Mouse (Mus musculus): ENCODE results near the gene Mipol1. TPM values are rescaled to one million over a fixed set of nuclear protein-coding genes. Genes with fewer than 3 reads are reported as not detected.
A peak's percentile ranks its signal among the peaks of the same experiment; 100 is the strongest.

Mipol1 gene
- polyA plus RNA-seq, 1 experiment from 2014 or later: 10.7 TPM

- DNase-seq (no peak), ATAC-seq (ENCODE audit: insufficient read depth) (no peak)
- Histone ChIP-seq H3K4me1 (ENCODE audit: insufficient read depth) (no peaks in the 10 kb centered on the region), H3K4me3 (ENCODE audit: low read depth, low read length) (no peak overlapping the region), H3K36me3 (ENCODE audit: insufficient read depth) (no peaks in the 10 kb centered on the region), H3K9ac (no peak overlapping the region), H3K27ac (ENCODE audit: low read depth) (no peak overlapping the region), H3K27me3 (ENCODE audit: insufficient read depth, low read length) (no peaks in the 10 kb centered on the region), H3K9me3 (ENCODE audit: low read depth, low read length) (no peaks in the 10 kb centered on the region), H3K4me2 (no peak overlapping the region)
- WGBS: 54% methylated on average over 1 of the region's 1 CpGs
- TF ChIP-seq CTCF (IDR thresholded peaks at IDR 0.05; ENCODE audit: low read depth): no peak
These were observed 219.1 kb downstream of the Mipol1 start for GRCm38 (mm10) chr12:57449299-57449698.

DNA sequence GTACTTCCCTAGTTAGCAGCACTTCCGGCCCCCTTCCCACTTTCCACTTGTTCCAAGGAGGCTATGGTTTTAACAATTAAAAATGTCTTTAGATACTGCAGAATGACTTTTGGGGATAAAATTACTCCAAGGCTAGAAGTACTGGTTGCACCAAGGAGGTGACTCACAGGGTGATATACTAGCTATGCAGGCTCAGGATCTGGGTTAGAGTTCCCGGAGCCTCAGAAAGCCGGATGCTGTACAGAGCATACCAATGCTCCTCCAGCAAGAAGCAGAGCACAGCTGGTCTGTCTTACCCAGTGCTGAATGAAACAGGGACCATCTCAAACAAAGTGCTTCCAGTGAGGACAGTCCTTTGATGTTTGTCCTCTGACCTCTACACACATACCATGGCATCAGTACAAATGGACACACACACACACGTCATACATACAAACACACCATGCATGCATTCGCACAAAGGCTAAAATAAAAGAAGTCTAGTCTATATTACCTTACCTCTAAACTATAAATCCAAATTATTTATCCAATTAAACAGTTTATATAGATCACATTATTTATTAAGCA, 219.9 kb downstream of the Mipol1 start:
- no peak for ATAC-seq (ENCODE audit: insufficient read depth)

DNA sequence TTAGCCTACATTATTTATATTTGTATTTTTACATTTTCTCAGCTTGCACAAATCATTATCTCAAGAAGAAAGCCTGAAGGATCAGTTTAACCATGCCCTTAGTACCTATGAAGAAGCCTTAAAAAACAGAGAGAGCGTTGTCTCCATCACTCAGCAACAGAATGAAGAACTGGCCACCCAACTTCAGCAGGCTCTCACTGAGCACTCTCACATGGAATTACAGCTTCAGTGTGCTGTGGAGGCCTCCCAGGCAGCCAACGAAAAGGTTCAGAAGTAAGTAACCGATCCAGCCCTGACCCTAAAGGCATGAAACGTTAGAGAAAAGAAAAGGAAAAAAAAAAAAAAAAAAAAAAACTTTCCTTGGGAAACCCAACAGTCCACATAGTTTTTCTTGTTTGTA, 226.7 kb downstream of the Mipol1 start:
- ATAC-seq (ENCODE audit: insufficient read depth): no peak
- no peak for DNase-seq
- H3K27ac ChIP-seq (ENCODE audit: low read depth): no peak overlapping the region

More for the DNA sequence above, 219.9 kb downstream of the Mipol1 start:
- Histone ChIP-seq H3K27me3 (ENCODE audit: insufficient read depth, low read length) (no peaks in the 10 kb centered on the region), H3K36me3 (ENCODE audit: insufficient read depth) (no peaks in the 10 kb centered on the region), H3K4me2 (no peak overlapping the region), H3K27ac (ENCODE audit: low read depth) (no peak overlapping the region), H3K4me1 (ENCODE audit: insufficient read depth) (no peaks in the 10 kb centered on the region), H3K9me3 (ENCODE audit: low read depth, low read length) (no peaks in the 10 kb centered on the region), H3K4me3 (ENCODE audit: low read depth, low read length) (no peak overlapping the region), H3K9ac (no peak overlapping the region)
- WGBS: 72% methylated on average over 5 of the region's 5 CpGs
- no peak for DNase-seq
- TF ChIP-seq CTCF (IDR thresholded peaks at IDR 0.05; ENCODE audit: low read depth): no peak

GRCm38 (mm10) chr12:57457339-57457738, 227.1 kb downstream of the Mipol1 start:
- no peak for ATAC-seq (ENCODE audit: insufficient read depth)
- Histone ChIP-seq H3K27ac (ENCODE audit: low read depth) (no peak overlapping the region), H3K27me3 (ENCODE audit: insufficient read depth, low read length) (no peaks in the 10 kb centered on the region), H3K4me1 (ENCODE audit: insufficient read depth) (no peaks in the 10 kb centered on the region), H3K9ac (no peak overlapping the region), H3K9me3 (ENCODE audit: low read depth, low read length) (no peaks in the 10 kb centered on the region), H3K4me3 (ENCODE audit: low read depth, low read length) (no peak overlapping the region), H3K4me2 (no peak overlapping the region), H3K36me3 (ENCODE audit: insufficient read depth) (no peaks in the 10 kb centered on the region)
- no peak for TF ChIP-seq CTCF (IDR thresholded peaks at IDR 0.05; ENCODE audit: low read depth)
- DNase-seq: no peak
- 30% methylated on average over 4 of the region's 4 CpGs for WGBS

More for the DNA sequence above, 226.7 kb downstream of the Mipol1 start:
- Histone ChIP-seq H3K9me3 (ENCODE audit: low read depth, low read length) (no peaks in the 10 kb centered on the region), H3K4me1 (ENCODE audit: insufficient read depth) (no peaks in the 10 kb centered on the region), H3K4me2 (no peak overlapping the region), H3K4me3 (ENCODE audit: low read depth, low read length) (no peak overlapping the region), H3K27me3 (ENCODE audit: insufficient read depth, low read length) (no peaks in the 10 kb centered on the region), H3K36me3 (ENCODE audit: insufficient read depth) (no peaks in the 10 kb centered on the region), H3K9ac (no peak overlapping the region)
- no peak for TF ChIP-seq CTCF (IDR thresholded peaks at IDR 0.05; ENCODE audit: low read depth)
- 43% methylated on average over 4 of the region's 4 CpGs for WGBS

DNA sequence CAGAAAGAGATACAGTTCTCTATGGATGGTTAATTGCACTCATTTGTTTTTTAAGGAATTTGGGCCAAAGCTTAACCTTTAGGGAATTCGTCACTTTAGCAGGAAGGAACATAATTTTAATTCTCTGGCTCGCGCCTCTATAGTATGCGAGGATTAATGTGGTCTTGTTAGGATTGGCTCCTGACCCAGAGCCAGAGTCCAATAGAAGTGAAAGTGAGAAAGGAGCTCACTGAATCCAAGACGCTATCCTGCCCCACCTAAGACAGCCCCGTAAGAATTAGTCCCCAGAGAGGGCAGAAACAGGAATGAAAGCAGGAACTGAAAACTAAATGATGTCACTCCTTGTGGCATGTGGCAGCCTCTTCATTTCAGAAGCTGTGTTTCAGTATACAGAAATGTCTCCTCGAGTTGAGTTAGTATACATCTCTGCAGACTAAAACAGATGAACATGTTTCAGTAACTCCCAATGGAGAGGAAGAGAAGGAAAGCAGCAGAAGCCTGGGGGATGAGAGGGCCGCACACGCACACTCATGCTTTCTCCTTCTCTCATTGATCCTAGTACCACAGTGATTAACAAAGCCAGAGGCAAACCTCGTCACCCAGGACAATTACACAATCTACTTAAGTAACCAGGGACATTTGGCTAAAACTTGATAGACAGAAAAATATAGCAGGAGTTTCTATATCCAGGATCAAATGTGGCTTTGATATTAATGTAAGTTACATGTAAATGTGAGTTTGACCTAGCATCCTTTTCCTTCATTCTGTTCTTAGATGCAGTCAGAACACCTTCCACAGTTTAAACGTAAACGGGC, 234.5 kb downstream of the Mipol1 start:
- H3K4me2 ChIP-seq: no peak overlapping the region
- ATAC-seq (ENCODE audit: insufficient read depth): peak; percentile 69; the same call in 1 of the 2 replicates
- TF ChIP-seq CTCF (IDR thresholded peaks at IDR 0.05; ENCODE audit: low read depth): no peak
- 67% methylated on average over 12 of the region's 12 CpGs for WGBS
- no peaks in the 10 kb centered on the region for H3K27me3 ChIP-seq (ENCODE audit: insufficient read depth, low read length)
- no peaks in the 10 kb centered on the region for H3K36me3 ChIP-seq (ENCODE audit: insufficient read depth)
- no peak overlapping the region for H3K27ac ChIP-seq (ENCODE audit: low read depth)
- no peak overlapping the region for H3K4me3 ChIP-seq (ENCODE audit: low read depth, low read length)
- no peaks in the 10 kb centered on the region for H3K4me1 ChIP-seq (ENCODE audit: insufficient read depth)
- H3K9ac ChIP-seq: no peak overlapping the region
- H3K9me3 ChIP-seq (ENCODE audit: low read depth, low read length): no peaks in the 10 kb centered on the region
- DNase-seq: no peak

GRCm38 (mm10) chr12:57471786-57472185, 241.6 kb downstream of the Mipol1 start:
- no peak overlapping the region for H3K27ac ChIP-seq (ENCODE audit: low read depth)
- no peaks in the 10 kb centered on the region for H3K27me3 ChIP-seq (ENCODE audit: insufficient read depth, low read length)
- DNase-seq (no peak), ATAC-seq (ENCODE audit: insufficient read depth) (no peak)
- TF ChIP-seq CTCF (IDR thresholded peaks at IDR 0.05; ENCODE audit: low read depth): no peak
- no peaks in the 10 kb centered on the region for H3K9me3 ChIP-seq (ENCODE audit: low read depth, low read length)
- H3K9ac ChIP-seq: no peak overlapping the region
- 84% methylated on average over 8 of the region's 8 CpGs for WGBS
- H3K4me1 ChIP-seq (ENCODE audit: insufficient read depth): no peaks in the 10 kb centered on the region
- no peak overlapping the region for H3K4me2 ChIP-seq
- no peaks in the 10 kb centered on the region for H3K36me3 ChIP-seq (ENCODE audit: insufficient read depth)
- H3K4me3 ChIP-seq (ENCODE audit: low read depth, low read length): no peak overlapping the region

- no peaks in the 10 kb centered on the region for H3K4me1 ChIP-seq (ENCODE audit: insufficient read depth)
- H3K4me2 ChIP-seq: no peak overlapping the region
- DNase-seq (no peak), ATAC-seq (ENCODE audit: insufficient read depth) (no peak)
- H3K4me3 ChIP-seq (ENCODE audit: low read depth, low read length): no peak overlapping the region
- TF ChIP-seq CTCF (IDR thresholded peaks at IDR 0.05; ENCODE audit: low read depth): no peak
- no peaks in the 10 kb centered on the region for H3K36me3 ChIP-seq (ENCODE audit: insufficient read depth)
- H3K9ac ChIP-seq: no peak overlapping the region
- 55% methylated on average over 3 of the region's 3 CpGs for WGBS
- H3K27me3 ChIP-seq (ENCODE audit: insufficient read depth, low read length): no peaks in the 10 kb centered on the region
- H3K9me3 ChIP-seq (ENCODE audit: low read depth, low read length): no peaks in the 10 kb centered on the region
- H3K27ac ChIP-seq (ENCODE audit: low read depth): no peak overlapping the region
These were observed 246.6 kb downstream of the Mipol1 start for GRCm38 (mm10) chr12:57476876-57477275.

Data from lung, embryonic 14.5 days (tissue).